In genomic region chr4:137706510-137706909, GRCm38 (mm10) we compare ENCODE assay signal across 8 mouse cellular contexts. TPM values are rescaled to one million over a fixed set of nuclear protein-coding genes. Genes with fewer than 3 reads are reported as not detected.
DNase-seq lines count a peak whose midpoint lies in the region; ATAC-seq and TF ChIP-seq lines count a peak whose summit lies in the region.

No protein-coding gene starts in this region.

- peak overlapping the region; percentile 81; the same call in 1 of the 2 replicates for H3K27ac ChIP-seq in heart, embryonic 10.5 days
- no peak overlapping the region; the same call in 1 of the 2 replicates for H3K27ac ChIP-seq in intestine, postnatal 0 days (ENCODE audit: low read depth, low read length)

- no peaks in the 10 kb centered on the region for H3K36me3 ChIP-seq in heart, embryonic 10.5 days
- H3K36me3 ChIP-seq in E14TG2a.4 (ENCODE audit: insufficient read depth, low read length) = no peaks in the 10 kb centered on the region
- no peaks in the 10 kb centered on the region; the same call in 1 of the 2 replicates for H3K36me3 ChIP-seq in intestine, postnatal 0 days (ENCODE audit: control insufficient read depth, insufficient read depth)

- WGBS in heart, embryonic 10.5 days = 73% methylated on average over 7 of the region's 7 CpGs
- WGBS in intestine, postnatal 0 days = 35% methylated on average over 7 of the region's 7 CpGs

- no peak overlapping the region for H3K9ac ChIP-seq in intestine, postnatal 0 days (ENCODE audit: low read depth, low read length)

- DNase-seq in heart, embryonic 10.5 days (ENCODE audit: low spot score) = no peak
- DNase-seq in heart, adult 18-20 months = no peak
- peak; percentile 54 for DNase-seq in lung, postnatal 25 days (ENCODE audit: low spot score)
- no peak for DNase-seq in gastrocnemius, postnatal 36 days
- DNase-seq in left cerebral cortex, postnatal 10 days (ENCODE audit: extremely low spot score in 1 of 2, low spot score in 2 of 2) = no peak

- H3K4me1 ChIP-seq in heart, embryonic 10.5 days = peaks cover 37% of the 10 kb centered on the region
- H3K4me1 ChIP-seq in E14TG2a.4 (replicated peaks; ENCODE audit: low read depth, low read length) = peaks cover 55% of the 10 kb centered on the region
- H3K4me1 ChIP-seq in intestine, postnatal 0 days (replicated peaks; ENCODE audit: control insufficient read depth, insufficient read depth, low read length) = peaks cover 5% of the 10 kb centered on the region; the same call in 1 of the 2 replicates

- peak overlapping the region; percentile 75; the same call in 1 of the 2 replicates for H3K4me3 ChIP-seq in heart, embryonic 10.5 days
- H3K4me3 ChIP-seq in E14TG2a.4 (replicated peaks; ENCODE audit: low read length) = peak overlapping the region; percentile 80; the same call in 1 of the 2 replicates
- H3K4me3 ChIP-seq in intestine, postnatal 0 days (ENCODE audit: low read depth, low read length) = peak overlapping the region; percentile 50

- H3K9me3 ChIP-seq in heart, embryonic 10.5 days = no peaks in the 10 kb centered on the region
- no peaks in the 10 kb centered on the region for H3K9me3 ChIP-seq in E14TG2a.4 (ENCODE audit: low read length)
- H3K9me3 ChIP-seq in intestine, postnatal 0 days (ENCODE audit: control insufficient read depth) = no peaks in the 10 kb centered on the region

- H3K4me2 ChIP-seq in intestine, postnatal 0 days (replicated peaks; ENCODE audit: low read depth) = peak overlapping the region; percentile 90

- ATAC-seq in intestine, postnatal 0 days = peak; percentile 35; the same call in 1 of the 2 replicates
- ATAC-seq in frontal cortex, adult (ENCODE audit: low TSS enrichment) = no peak

- intact Hi-C loops in gastrocnemius, postnatal 36 days (cut with DNase I) = no loop called here
- intact Hi-C loops in left cerebral cortex, postnatal 10 days (cut with DNase I) = no loop called here

- no peak for TF ChIP-seq CTCF in E14TG2a.4 (conservative IDR thresholded peaks at IDR 0.05; ENCODE audit: low read length)
- TF ChIP-seq CTCF in intestine, postnatal 0 days (IDR thresholded peaks at IDR 0.05; ENCODE audit: low read depth) = no peak

- peaks cover 92% of the 10 kb centered on the region for H3K27me3 ChIP-seq in heart, embryonic 10.5 days (ENCODE audit: insufficient read depth, poor library complexity, severe bottlenecking)
- peaks cover 27% of the 10 kb centered on the region for H3K27me3 ChIP-seq in E14TG2a.4 (ENCODE audit: insufficient read depth, low read length)
- H3K27me3 ChIP-seq in intestine, postnatal 0 days (replicated peaks; ENCODE audit: control insufficient read depth, insufficient read depth, low read length) = no peaks in the 10 kb centered on the region

RNA-seq across cellular contexts. Expression of gene Rap1gap, which starts 42.0 kb away (rescaled TPM):
- polyA plus RNA-seq in heart, embryonic 10.5 days (2016; fragmentation: Nextera tagmentation; extraction: Ambion mirVana) = 6.7 and 8.0 TPM in 2 replicates
- total RNA-seq in heart, adult 18-20 months (2021) = 10 to 100 TPM; 14.2 to 14.8 TPM
- 8.9 and 9.1 TPM in 2 replicates for polyA plus RNA-seq in intestine, postnatal 0 days (2015; fragmentation: Nextera tagmentation; extraction: Ambion mirVana)
- total RNA-seq in gastrocnemius, postnatal 36 days (2021) = 10 to 100 TPM in 1 of 2 experiments, 1 to 10 TPM in 1; 5.4 to 10.7 TPM
- total RNA-seq in left cerebral cortex, postnatal 10 days (2021) = 100 to 1,000 TPM; 228 to 242 TPM

Comparison
In these comparisons a context has a peak if more than half of its experiments do, and no peak if none do; other contexts are left out.
1. RNA of gene Rap1gap, which starts 42.0 kb away (total RNA-seq): 228 to 242 TPM in left cerebral cortex, postnatal 10 days; 14.2 to 14.8 TPM in heart, adult 18-20 months and 5.4 to 10.7 TPM in gastrocnemius, postnatal 36 days; every median in the first group is over 10 times any median in the second.
2. Peak in every context shown above with its lines, with median percentiles within 50 percentile points of each other: H3K4me3 ChIP-seq.